8 mouse cellular contexts compared by ENCODE assay signal in the genomic region with DNA sequence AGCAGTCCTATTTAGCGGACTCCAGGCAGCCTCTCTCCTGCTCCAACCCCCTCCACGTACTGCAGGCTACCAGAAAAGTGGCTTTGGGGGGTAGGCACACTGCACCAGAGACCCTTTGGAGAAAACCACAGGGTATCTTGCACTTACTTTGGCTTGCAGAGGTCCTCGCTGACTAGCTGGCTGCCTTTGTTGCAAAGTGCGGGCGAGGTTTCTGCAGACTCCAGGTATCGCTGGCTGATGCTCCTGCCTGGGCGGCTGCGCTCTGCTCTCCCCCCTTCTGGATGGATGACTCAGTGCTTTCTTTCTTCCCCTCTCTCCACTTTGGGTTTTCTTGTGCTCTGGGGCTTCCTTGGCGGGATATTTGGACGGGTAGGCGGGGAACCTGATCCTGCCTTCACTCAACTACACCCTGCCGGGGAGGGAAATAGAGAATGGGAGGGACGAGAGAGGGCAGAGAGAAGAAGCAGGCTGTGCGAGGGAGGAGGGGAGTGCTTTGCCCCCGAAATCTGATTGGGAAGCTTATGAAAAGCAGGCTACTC. TPM values are rescaled to one million over a fixed set of nuclear protein-coding genes. Genes with fewer than 3 reads are reported as not detected.
DNase-seq lines count a peak whose midpoint lies in the region; ATAC-seq and TF ChIP-seq lines count a peak whose summit lies in the region.

Gene Ptn, minus strand, starts transcription at position 474 of the 539 bp plus-strand sequence.

- H3K4me1 ChIP-seq in forebrain, embryonic 10.5 days, result peaks cover 39% of the 10 kb centered on the region

- peak; percentile 93 for DNase-seq in heart, adult 11 months
- DNase-seq in heart, adult 8-10 months (ENCODE audit: low spot score), result no peak
- peak; percentile 92 for DNase-seq in brain, adult 2 months (ENCODE audit: low read depth, low spot score)
- peak; percentile 62 for DNase-seq in forebrain, embryonic 10.5 days (ENCODE audit: extremely low spot score, low spot score)
- peak; percentile 10 to 20 for DNase-seq in heart, postnatal 36 days
- peak; percentile 68 to 81 for DNase-seq in left cerebral cortex, adult 9 months (ENCODE audit: low spot score in 2 of 2)

- H3K36me3 ChIP-seq in forebrain, embryonic 10.5 days (replicated peaks), result peaks cover 21% of the 10 kb centered on the region
- no peaks in the 10 kb centered on the region for H3K36me3 ChIP-seq in myocyte (ENCODE audit: control insufficient read depth, insufficient read depth)

- H3K79me2 ChIP-seq in myocyte (ENCODE audit: control insufficient read depth, insufficient read depth), result no peaks in the 10 kb centered on the region

- H3K4me3 ChIP-seq in forebrain, embryonic 10.5 days, result peak within 1 kb of the TSS; percentile 62
- no peak within 1 kb of the TSS for H3K4me3 ChIP-seq in myocyte

- no peak for ATAC-seq in inflammation-experienced regulatory T-cells, adult 6 months

- peak within 1 kb of the TSS; percentile 80 for H3K4me2 ChIP-seq in myocyte (ENCODE audit: low read depth)

- H3ac ChIP-seq in myocyte (ENCODE audit: control insufficient read depth, insufficient read length), result no peak within 1 kb of the TSS

- intact Hi-C loops in heart, postnatal 36 days (cut with DNase I), result no loop called here

- peak within 1 kb of the TSS; percentile 92 for H3K27ac ChIP-seq in forebrain, embryonic 10.5 days

- H3K9me3 ChIP-seq in forebrain, embryonic 10.5 days, result no peaks in the 10 kb centered on the region

- H3K27me3 ChIP-seq in forebrain, embryonic 10.5 days (ENCODE audit: poor library complexity, severe bottlenecking), result peaks cover 59% of the 10 kb centered on the region
- no peaks in the 10 kb centered on the region for H3K27me3 ChIP-seq in myocyte (ENCODE audit: control insufficient read depth, insufficient read depth, insufficient read length)

- TF ChIP-seq POLR2A in myocyte (IDR thresholded peaks at IDR 0.05; ENCODE audit: insufficient read length, low read depth), result no peak

- WGBS in forebrain, embryonic 10.5 days, result 0% methylated on average over 15 of the region's 15 CpGs

TF ChIP-seq in myocyte, 11 proteins besides CTCF, POLR2A, EP300 and RAD21:
- TF ChIP-seq E2F4 (IDR thresholded peaks at IDR 0.05; ENCODE audit: insufficient read depth), result peak; percentile 20
- no peak for TF ChIP-seq USF1 (IDR thresholded peaks at IDR 0.05; ENCODE audit: low read depth)
- no peak for TF ChIP-seq MYOG (IDR thresholded peaks at IDR 0.05; ENCODE audit: control insufficient read depth in 1 of 3, insufficient read depth in 1 of 3, insufficient read length in 2 of 3, low read depth in 2 of 3)

RNA-seq across cellular contexts. Expression of gene Ptn, which starts in this region (rescaled TPM):
- 1 to 10 TPM; 1.2 to 2.0 (median 1.7) TPM for total RNA-seq in heart, adult 8-10 months (2022)
- polyA plus RNA-seq in forebrain, embryonic 10.5 days (2016; fragmentation: Nextera tagmentation; extraction: Ambion mirVana), result 142 and 150 TPM in 2 replicates
- total RNA-seq in heart, postnatal 36 days (2021), result 1 to 10 TPM; 2.7 to 4.4 TPM
- 3.1 TPM for polyA plus RNA-seq in myocyte (2012; fragmentation: generic; extraction: Trizol)
- under 1 TPM in 1 of 3 experiments, not detected in 2; 0.38 TPM for polyA plus RNA-seq in inflammation-experienced regulatory T-cells, adult 6 months (2017; shearing (Covaris generic))

Comparison
In these comparisons a context has a peak if more than half of its experiments do, and no peak if none do; other contexts are left out.
1. RNA of gene Ptn (polyA plus RNA-seq): 142 to 150 TPM in forebrain, embryonic 10.5 days; 3.1 TPM in myocyte (single experiment) and 0.38 TPM in inflammation-experienced regulatory T-cells, adult 6 months; every median in the first group is over 10 times any median in the second.